Comparison of ENCODE assay signal across 11 mouse cellular contexts in genomic region chr4:136895861-136896260, GRCm38 (mm10). TPM values are rescaled to one million over a fixed set of nuclear protein-coding genes. Genes with fewer than 3 reads are reported as not detected.
DNase-seq lines count a peak whose midpoint lies in the region; ATAC-seq lines count a peak whose summit lies in the region.
"Had no signal": no experiment of that assay in that cellular context is flagged by ENCODE, and none has a peak within 500 bp of the region (broad histone marks: within the 10 kb centered on the region; RNA-seq: fewer than 3 reads in every experiment).

No protein-coding gene starts in this region.

- WGBS in heart, embryonic 10.5 days = 9% methylated on average over 15 of the region's 15 CpGs
- 4% methylated on average over 14 of the region's 15 CpGs for WGBS in heart, embryonic 12.5 days
- 6% methylated on average over 15 of the region's 15 CpGs for WGBS in embryonic facial prominence, embryonic 10.5 days
- WGBS in hindbrain, embryonic 15.5 days = 6% methylated on average over 15 of the region's 15 CpGs
- 5% methylated on average over 13 of the region's 15 CpGs for WGBS in midbrain, embryonic 16.5 days

- no peak overlapping the region for H3K27ac ChIP-seq in heart, embryonic 10.5 days
- no peak overlapping the region for H3K27ac ChIP-seq in heart, embryonic 12.5 days (ENCODE audit: poor library complexity, severe bottlenecking)
- no peak overlapping the region for H3K27ac ChIP-seq in embryonic facial prominence, embryonic 10.5 days (replicated peaks)
- no peak overlapping the region for H3K27ac ChIP-seq in hindbrain, embryonic 15.5 days (replicated peaks)
- H3K27ac ChIP-seq in midbrain, embryonic 16.5 days (ENCODE audit: low read length) = no peak overlapping the region
- H3K27ac ChIP-seq: liver, embryonic 15.5 days had no signal

- no peak for DNase-seq in heart, embryonic 10.5 days (ENCODE audit: low spot score)
- DNase-seq in embryonic facial prominence, embryonic 10.5 days (ENCODE audit: low spot score) = no peak
- no peak for DNase-seq in embryo, embryonic 11 days
- no peak for DNase-seq in cerebellum, adult 18-20 months
- DNase-seq: kidney, adult 18-20 months had no signal

- peaks cover 86% of the 10 kb centered on the region for H3K27me3 ChIP-seq in heart, embryonic 10.5 days (ENCODE audit: insufficient read depth, poor library complexity, severe bottlenecking)
- H3K27me3 ChIP-seq in heart, embryonic 12.5 days (replicated peaks) = peaks cover 86% of the 10 kb centered on the region
- peaks cover 71% of the 10 kb centered on the region for H3K27me3 ChIP-seq in embryonic facial prominence, embryonic 10.5 days (replicated peaks; ENCODE audit: low read depth, poor library complexity, severe bottlenecking)
- H3K27me3 ChIP-seq in hindbrain, embryonic 15.5 days = peaks cover 28% of the 10 kb centered on the region
- H3K27me3 ChIP-seq in midbrain, embryonic 16.5 days (ENCODE audit: control insufficient read depth, insufficient read depth, low read depth, low read length) = peaks cover 29% of the 10 kb centered on the region

- H3K9ac ChIP-seq in heart, embryonic 12.5 days = no peak overlapping the region
- H3K9ac ChIP-seq in hindbrain, embryonic 15.5 days = no peak overlapping the region
- H3K9ac ChIP-seq in midbrain, embryonic 16.5 days (ENCODE audit: low read depth, low read length) = 0 out of 2 replicates have a peak overlapping the region, but pooled peaks have one; percentile 38
- H3K9ac ChIP-seq: liver, embryonic 15.5 days had no signal

- no peak overlapping the region for H3K4me2 ChIP-seq in heart, embryonic 12.5 days
- peak overlapping the region; percentile 40 for H3K4me2 ChIP-seq in hindbrain, embryonic 15.5 days
- peak overlapping the region; percentile 36; the same call in 1 of the 2 replicates for H3K4me2 ChIP-seq in midbrain, embryonic 16.5 days (ENCODE audit: low read length)
- H3K4me2 ChIP-seq: liver, embryonic 15.5 days had no signal

- H3K4me3 ChIP-seq in heart, embryonic 10.5 days = peak overlapping the region; percentile 20; the same call in 1 of the 2 replicates
- H3K4me3 ChIP-seq in heart, embryonic 12.5 days = no peak overlapping the region
- H3K4me3 ChIP-seq in embryonic facial prominence, embryonic 10.5 days = peak overlapping the region; percentile 31; the same call in 1 of the 2 replicates
- H3K4me3 ChIP-seq in hindbrain, embryonic 15.5 days = 0 out of 2 replicates have a peak overlapping the region, but pooled peaks have one; percentile 3
- no peak overlapping the region; the same call in 1 of the 2 replicates for H3K4me3 ChIP-seq in midbrain, embryonic 16.5 days (ENCODE audit: low read depth, low read length)
- H3K4me3 ChIP-seq: liver, embryonic 15.5 days; megakaryocyte, embryonic 14.5 days had no signal

- no peaks in the 10 kb centered on the region for H3K9me3 ChIP-seq in heart, embryonic 10.5 days
- H3K9me3 ChIP-seq in heart, embryonic 12.5 days (replicated peaks) = no peaks in the 10 kb centered on the region
- H3K9me3 ChIP-seq in embryonic facial prominence, embryonic 10.5 days = no peaks in the 10 kb centered on the region
- no peaks in the 10 kb centered on the region for H3K9me3 ChIP-seq in hindbrain, embryonic 15.5 days
- no peaks in the 10 kb centered on the region for H3K9me3 ChIP-seq in midbrain, embryonic 16.5 days (replicated peaks; ENCODE audit: control insufficient read depth, low read length, poor library complexity, severe bottlenecking)
- H3K9me3 ChIP-seq: liver, embryonic 15.5 days; megakaryocyte, embryonic 14.5 days had no signal

- no peak for ATAC-seq in heart, embryonic 12.5 days (ENCODE audit: insufficient number of reproducible peaks, low FRiP score)
- ATAC-seq in hindbrain, embryonic 15.5 days (ENCODE audit: low FRiP score, low read depth) = no peak
- ATAC-seq in midbrain, embryonic 16.5 days = no peak
- no peak for ATAC-seq in erythroid progenitor cell, adult 5-6 weeks (replicated peaks; ENCODE audit: low FRiP score, poor library complexity, severe bottlenecking)

- no peaks in the 10 kb centered on the region for H3K36me3 ChIP-seq in heart, embryonic 10.5 days
- no peaks in the 10 kb centered on the region for H3K36me3 ChIP-seq in heart, embryonic 12.5 days
- no peaks in the 10 kb centered on the region for H3K36me3 ChIP-seq in embryonic facial prominence, embryonic 10.5 days (replicated peaks)
- H3K36me3 ChIP-seq in hindbrain, embryonic 15.5 days = no peaks in the 10 kb centered on the region
- no peaks in the 10 kb centered on the region for H3K36me3 ChIP-seq in midbrain, embryonic 16.5 days (ENCODE audit: control insufficient read depth, insufficient read depth, low read length)
- H3K36me3 ChIP-seq: liver, embryonic 15.5 days had no signal

- peaks cover 5% of the 10 kb centered on the region for H3K4me1 ChIP-seq in heart, embryonic 10.5 days
- 0 out of 2 replicates have a peak, but pooled peaks cover 3% of the 10 kb centered on the region for H3K4me1 ChIP-seq in heart, embryonic 12.5 days (replicated peaks)
- peaks cover 17% of the 10 kb centered on the region for H3K4me1 ChIP-seq in embryonic facial prominence, embryonic 10.5 days
- peaks cover 13% of the 10 kb centered on the region for H3K4me1 ChIP-seq in hindbrain, embryonic 15.5 days (replicated peaks)
- peaks cover 6% of the 10 kb centered on the region; the same call in 1 of the 2 replicates for H3K4me1 ChIP-seq in midbrain, embryonic 16.5 days (ENCODE audit: control insufficient read depth, insufficient read depth, low read length)
- H3K4me1 ChIP-seq: liver, embryonic 15.5 days had no signal

RNA-seq across cellular contexts. Expression of gene C1qa, which starts 2.7 kb away (rescaled TPM):
- polyA plus RNA-seq in heart, embryonic 10.5 days (2016; fragmentation: Nextera tagmentation; extraction: Ambion mirVana) = 1.3 and 4.2 TPM in 2 replicates
- polyA plus RNA-seq in heart, embryonic 12.5 days (2016; fragmentation: Nextera tagmentation; extraction: Ambion mirVana) = 8.6 and 11.2 TPM in 2 replicates
- 4.6 and 8.1 TPM in 2 replicates for polyA plus RNA-seq in embryonic facial prominence, embryonic 10.5 days (2016; fragmentation: Nextera tagmentation; extraction: Ambion mirVana)
- 30.8 and 36.4 TPM in 2 replicates for polyA plus RNA-seq in hindbrain, embryonic 15.5 days (2015; fragmentation: Nextera tagmentation; extraction: Ambion mirVana)
- polyA plus RNA-seq in midbrain, embryonic 16.5 days (2015; fragmentation: Nextera tagmentation; extraction: Ambion mirVana) = 22.9 and 26.3 TPM in 2 replicates
- total RNA-seq in erythroid progenitor cell, adult 5-6 weeks (2015; ENCODE audit: low replicate concordance) = 69.2 and 74.6 TPM in 2 replicates
- 35.7 and 58.5 TPM in 2 replicates for total RNA-seq in erythroid progenitor cell, adult 5-6 weeks (2017; ENCODE audit: low replicate concordance)

RNA-seq across cellular contexts. Expression of gene C1qc, which starts 3.0 kb away (rescaled TPM):
- polyA plus RNA-seq in heart, embryonic 10.5 days (2016; fragmentation: Nextera tagmentation; extraction: Ambion mirVana) = 1.3 and 4.7 TPM in 2 replicates
- 9.7 and 11.9 TPM in 2 replicates for polyA plus RNA-seq in heart, embryonic 12.5 days (2016; fragmentation: Nextera tagmentation; extraction: Ambion mirVana)
- polyA plus RNA-seq in embryonic facial prominence, embryonic 10.5 days (2016; fragmentation: Nextera tagmentation; extraction: Ambion mirVana) = 5.6 and 7.2 TPM in 2 replicates
- 24.2 and 33.1 TPM in 2 replicates for polyA plus RNA-seq in hindbrain, embryonic 15.5 days (2015; fragmentation: Nextera tagmentation; extraction: Ambion mirVana)
- polyA plus RNA-seq in midbrain, embryonic 16.5 days (2015; fragmentation: Nextera tagmentation; extraction: Ambion mirVana) = 13.9 and 20.8 TPM in 2 replicates
- 66.2 and 68.5 TPM in 2 replicates for total RNA-seq in erythroid progenitor cell, adult 5-6 weeks (2015; ENCODE audit: low replicate concordance)
- 32.8 and 39.5 TPM in 2 replicates for total RNA-seq in erythroid progenitor cell, adult 5-6 weeks (2017; ENCODE audit: low replicate concordance)

RNA-seq across cellular contexts. Expression of gene C1qb, which starts 9.9 kb away (rescaled TPM):
- polyA plus RNA-seq in heart, embryonic 10.5 days (2016; fragmentation: Nextera tagmentation; extraction: Ambion mirVana) = 4.5 and 13.4 TPM in 2 replicates
- 18.8 and 19.3 TPM in 2 replicates for polyA plus RNA-seq in heart, embryonic 12.5 days (2016; fragmentation: Nextera tagmentation; extraction: Ambion mirVana)
- 17.0 and 20.1 TPM in 2 replicates for polyA plus RNA-seq in embryonic facial prominence, embryonic 10.5 days (2016; fragmentation: Nextera tagmentation; extraction: Ambion mirVana)
- polyA plus RNA-seq in hindbrain, embryonic 15.5 days (2015; fragmentation: Nextera tagmentation; extraction: Ambion mirVana) = 42.6 and 56.4 TPM in 2 replicates
- polyA plus RNA-seq in midbrain, embryonic 16.5 days (2015; fragmentation: Nextera tagmentation; extraction: Ambion mirVana) = 29.3 and 40.8 TPM in 2 replicates
- 156 and 168 TPM in 2 replicates for total RNA-seq in erythroid progenitor cell, adult 5-6 weeks (2015; ENCODE audit: low replicate concordance)
- 46.1 and 49.5 TPM in 2 replicates for total RNA-seq in erythroid progenitor cell, adult 5-6 weeks (2017; ENCODE audit: low replicate concordance)

Comparison
In these comparisons a context has a peak if more than half of its experiments do, and no peak if none do; other contexts are left out.
1. H3K4me3 ChIP-seq: peak in heart, embryonic 10.5 days (single experiment), embryonic facial prominence, embryonic 10.5 days (single experiment) and hindbrain, embryonic 15.5 days (single experiment); none in heart, embryonic 12.5 days (single experiment) and midbrain, embryonic 16.5 days (single experiment).